Mouse (Mus musculus): ENCODE results near the gene Prss36.
A peak's percentile ranks its signal among the peaks of the same experiment; 100 is the strongest.
"Not testable (repeated sequence)": the region's sequence is repeated elsewhere in the genome, so short reads cannot be mapped to it uniquely, and the experiment has no call there.

Gene Prss36

DNA sequence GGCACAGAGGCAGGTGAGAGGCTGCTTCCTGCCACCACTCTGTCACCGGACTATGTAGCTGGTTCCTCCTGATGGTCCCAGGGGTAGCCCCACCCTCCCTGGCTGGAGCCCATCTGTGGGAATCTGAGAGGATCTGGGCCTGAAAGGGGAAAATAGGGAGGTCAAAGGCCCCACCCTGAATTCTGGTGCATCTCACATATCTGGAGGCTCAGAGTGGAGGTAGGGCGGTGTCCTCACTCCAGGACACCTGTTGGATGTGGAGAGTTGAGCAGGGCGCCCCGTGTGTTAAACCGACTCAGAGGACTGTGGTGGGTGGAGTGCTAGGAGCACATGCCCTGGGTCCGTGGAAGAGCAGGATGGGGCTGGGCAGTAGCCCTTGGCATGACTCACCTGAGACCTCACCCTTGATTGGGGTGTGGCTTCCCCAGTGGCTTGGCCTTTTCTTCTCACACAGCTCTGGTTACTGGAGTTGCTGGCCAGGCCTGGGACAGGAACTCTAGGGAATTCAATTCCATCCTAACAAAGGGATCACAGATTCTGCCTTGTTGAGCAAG, at the start of gene Prss36:
Gene Prss36 (minus strand): TSS at position 256 of the 554 bp plus-strand sequence.
- DNase-seq (ENCODE audit: low spot score in 2 of 2) = no peak

DNA sequence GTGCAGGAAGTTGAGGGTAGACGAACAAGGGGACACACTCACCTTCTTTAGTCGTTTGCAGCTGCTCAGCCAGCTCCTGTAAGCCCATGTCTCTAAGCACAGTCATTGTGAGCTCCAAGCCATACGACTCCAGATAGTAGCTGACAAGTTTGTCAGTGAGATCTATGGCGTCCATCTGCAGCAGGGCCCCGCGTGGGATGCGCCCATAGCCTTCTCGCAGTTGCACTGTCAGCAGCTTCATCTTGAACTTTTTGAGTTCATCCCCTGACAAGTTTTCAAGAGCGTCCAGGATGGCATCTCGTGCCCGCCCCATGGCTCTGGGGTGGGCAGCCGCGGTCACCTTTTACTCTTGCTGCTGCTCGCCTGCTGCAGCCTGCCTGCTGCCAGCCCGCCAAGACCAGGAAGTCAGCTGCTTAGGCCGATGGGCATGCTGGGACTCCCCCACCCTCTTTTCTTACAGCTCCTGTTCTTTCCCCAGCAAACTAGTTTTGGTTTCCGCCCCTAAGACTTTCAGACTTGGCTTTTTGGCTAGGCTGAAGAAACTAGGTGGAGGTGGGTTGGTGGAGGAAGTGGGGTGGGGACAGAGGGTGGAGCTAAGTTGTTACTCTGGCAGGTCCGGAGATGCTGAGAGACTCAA, 46.9 kb upstream of the Prss36 start, which contains the start of gene Pycard:
Gene Pycard (minus strand): TSS at position 527 of the 637 bp plus-strand sequence.
- no peak for DNase-seq (ENCODE audit: low spot score in 2 of 2)

DNA sequence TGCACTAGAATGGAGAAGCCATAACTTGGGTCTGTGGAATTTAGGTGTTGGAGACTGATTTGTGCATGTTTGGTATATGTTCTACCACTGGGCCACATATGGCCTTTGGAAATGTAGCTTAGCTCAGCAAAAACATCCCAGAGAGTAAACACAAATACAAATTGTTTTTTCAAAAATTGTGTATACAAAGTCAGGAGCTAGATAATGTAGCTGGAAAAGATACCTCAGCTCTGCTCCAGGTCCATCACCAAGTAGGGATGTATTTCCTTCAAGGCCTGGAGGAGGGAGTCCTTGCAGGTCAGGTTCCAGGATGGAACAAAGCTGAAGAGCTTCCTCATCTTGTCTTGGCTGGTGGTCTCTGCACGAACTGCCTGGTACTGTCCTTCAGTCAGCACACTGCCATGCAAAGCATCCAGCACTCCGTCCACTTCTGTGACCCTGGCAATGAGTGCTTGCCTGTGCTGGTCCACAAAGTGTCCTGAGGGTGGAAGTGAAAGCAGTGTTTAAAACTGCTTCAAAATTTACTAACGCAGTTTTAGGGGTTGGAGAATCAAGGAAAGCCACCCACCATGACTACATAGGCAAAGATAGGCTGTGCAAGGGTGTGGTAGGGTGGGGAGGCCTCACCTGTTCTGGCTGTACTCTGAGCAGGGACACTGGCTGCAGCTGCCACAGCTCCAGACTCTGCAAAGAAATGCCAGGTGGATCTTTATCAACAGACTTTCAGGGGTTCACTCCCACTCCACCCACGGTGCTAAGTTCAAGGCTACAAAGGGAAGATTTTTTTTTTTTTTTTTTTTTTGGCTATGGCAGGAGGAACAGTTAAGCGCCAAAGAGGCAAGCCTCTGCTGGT, 46.2 kb upstream of the Prss36 start:
- no peak for DNase-seq (ENCODE audit: low spot score in 2 of 2)

DNA sequence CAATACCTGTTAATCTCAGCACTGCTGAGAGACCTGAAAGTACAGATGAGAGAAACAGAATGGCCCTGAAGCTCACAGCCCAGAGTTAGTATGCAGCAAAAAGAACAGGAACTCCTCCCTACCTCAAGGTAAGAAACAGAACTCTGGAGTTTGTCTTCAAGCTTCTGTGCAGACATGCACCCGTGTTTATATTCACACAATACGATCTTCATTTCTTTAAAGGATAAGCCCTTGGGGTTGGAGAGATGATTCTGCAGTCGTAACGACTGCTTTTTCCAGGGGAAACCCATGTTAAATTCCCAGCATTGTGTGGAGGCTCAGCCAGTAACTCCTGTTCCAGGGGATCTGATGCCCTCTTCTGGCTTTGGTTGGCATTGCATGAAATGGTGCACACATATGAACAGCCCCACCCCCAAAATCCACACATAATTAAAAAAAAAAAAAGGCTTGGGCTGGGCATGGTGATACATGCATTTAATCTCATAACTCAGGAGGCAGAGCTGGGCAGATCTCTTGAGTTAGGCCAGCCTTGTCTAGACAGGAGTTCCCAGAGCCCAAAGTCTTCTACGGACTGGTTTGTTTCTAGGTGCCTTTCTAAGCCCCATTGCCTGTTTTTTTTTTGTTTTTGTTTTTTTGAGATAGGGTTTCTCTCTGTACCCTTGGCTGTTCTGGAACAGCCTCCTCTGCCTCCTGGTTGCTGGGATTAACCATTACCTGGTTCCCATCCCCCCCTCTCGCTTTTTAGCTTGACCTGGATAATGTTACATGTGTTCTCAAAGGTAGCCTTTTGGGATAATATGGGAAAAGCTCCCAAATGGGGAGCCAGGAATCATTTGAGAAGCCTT, 45.3 kb upstream of the Prss36 start:
- DNase-seq (ENCODE audit: low spot score in 2 of 2) = peak; percentile 44 to 56

DNA sequence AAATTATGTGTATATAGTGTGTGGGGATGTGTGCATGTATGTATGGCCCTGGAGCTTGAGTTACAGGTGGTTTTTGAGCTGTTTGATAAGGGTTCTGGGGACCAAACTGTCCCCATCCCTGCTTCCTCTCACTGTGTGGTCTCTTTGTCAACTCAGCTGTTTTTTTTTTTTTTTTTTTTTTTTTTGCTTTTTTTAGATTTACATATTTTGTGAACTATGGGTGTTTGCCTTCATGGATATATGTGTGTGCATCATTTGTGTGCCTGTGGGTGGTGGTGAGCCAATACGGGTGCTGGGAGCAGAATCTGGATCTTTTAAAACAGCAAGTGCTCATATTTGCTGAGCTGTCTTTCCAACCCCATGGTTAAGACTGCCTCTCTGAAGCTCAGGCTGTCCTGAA, 42.4 kb upstream of the Prss36 start:
- no peak for DNase-seq (ENCODE audit: low spot score in 2 of 2)

- no peak for DNase-seq (ENCODE audit: low spot score in 2 of 2)
Measured at GRCm38 (mm10) chr7:127980606-127981005, 34.1 kb upstream of the Prss36 start.

- no peak for DNase-seq (ENCODE audit: low spot score in 2 of 2)
Measured at GRCm38 (mm10) chr7:127978856-127979255, 32.3 kb upstream of the Prss36 start.

- no peak for DNase-seq (ENCODE audit: low spot score in 2 of 2)
Measured at GRCm38 (mm10) chr7:127974413-127974930, 27.9 kb upstream of the Prss36 start.

- peak; percentile 56 to 59 for DNase-seq (ENCODE audit: low spot score in 2 of 2)
Measured at GRCm38 (mm10) chr7:127967922-127968828, 21.6 kb upstream of the Prss36 start.

GRCm38 (mm10) chr7:127967004-127967921, 20.7 kb upstream of the Prss36 start, which contains the start of gene Fus:
Fus (plus strand) TSS chr7:127967457.
- peak; percentile 86 to 89 for DNase-seq (ENCODE audit: low spot score in 2 of 2)

DNA sequence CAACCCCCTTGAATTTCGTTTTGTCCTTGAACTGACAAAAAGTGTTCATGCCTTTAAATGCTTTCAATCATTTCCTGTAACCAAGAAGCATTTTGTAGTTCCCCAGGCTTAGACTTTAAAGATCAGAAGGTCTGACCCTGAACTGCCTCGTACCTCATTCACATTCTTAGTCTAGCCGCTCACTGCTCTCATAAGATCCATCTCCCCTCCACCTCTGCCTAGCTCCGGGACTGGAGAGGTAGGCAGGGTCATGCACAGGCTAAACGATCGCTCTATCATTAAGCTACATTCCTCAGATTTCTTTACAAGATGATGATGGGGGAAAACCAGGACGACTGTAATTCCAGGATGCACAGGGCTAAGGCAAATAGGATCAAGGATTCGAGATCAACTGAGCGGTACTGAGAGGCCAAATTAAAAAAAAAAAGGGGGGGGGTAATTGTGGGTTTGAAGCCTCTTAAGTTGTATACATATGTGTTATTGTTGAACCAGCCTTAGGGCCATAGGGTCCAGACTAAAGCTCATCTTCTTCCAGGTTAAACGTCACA, 19.9 kb upstream of the Prss36 start:
- DNase-seq (ENCODE audit: low spot score in 2 of 2) = no peak

DNA sequence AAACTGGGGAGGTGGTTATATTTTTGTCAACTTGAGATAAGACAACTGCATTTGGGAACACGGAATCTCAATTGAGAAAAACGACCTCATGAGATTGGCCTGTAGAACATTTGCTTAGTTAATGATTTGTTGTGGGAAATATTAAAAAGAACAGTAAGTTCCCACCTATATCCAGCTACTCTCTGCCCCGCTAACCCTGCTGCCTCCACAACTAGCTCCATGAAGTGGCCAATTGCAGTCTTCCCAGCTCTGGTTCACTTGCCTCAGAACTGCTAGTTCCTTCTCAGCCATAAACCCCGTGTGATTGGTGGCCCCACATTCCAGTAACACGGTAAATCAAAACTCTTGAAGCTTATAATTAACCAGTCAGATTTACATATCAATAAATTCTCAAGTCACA, 12.8 kb upstream of the Prss36 start:
- DNase-seq (ENCODE audit: low spot score in 2 of 2) = no peak

DNA sequence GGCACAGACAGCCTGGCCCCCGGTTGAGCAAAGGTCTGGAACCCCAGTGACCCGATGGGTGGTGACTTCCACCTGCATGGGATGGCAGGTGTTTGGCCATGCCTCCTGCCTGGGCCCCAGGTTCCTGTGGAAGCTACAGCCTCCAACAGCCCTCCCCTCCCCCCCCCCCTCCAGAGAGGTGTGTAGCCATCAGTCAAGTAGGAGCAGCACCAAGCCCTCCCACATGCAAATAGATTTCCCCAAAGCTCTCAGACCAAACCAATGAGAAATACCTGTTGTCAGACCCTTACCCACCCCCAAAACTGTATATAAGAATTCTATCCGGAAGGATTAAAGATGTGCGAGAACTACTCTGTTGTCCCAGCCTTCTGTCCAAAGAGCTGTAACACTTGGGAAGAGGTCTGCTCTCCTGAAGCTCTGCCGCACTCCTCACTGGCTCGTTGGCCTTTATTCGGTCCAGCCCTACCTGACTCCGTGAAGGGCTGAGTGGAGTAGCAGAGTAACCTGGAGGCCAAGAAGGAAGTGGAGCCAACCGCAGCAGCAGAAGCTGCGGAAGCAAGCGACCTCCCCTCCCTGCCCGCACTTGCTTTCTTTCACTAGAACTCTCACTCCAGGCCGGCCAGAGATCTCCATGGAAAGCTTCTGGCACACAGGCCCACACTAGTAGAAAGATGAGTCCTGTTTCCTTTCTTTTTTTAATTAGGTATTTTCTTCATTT, 6.5 kb upstream of the Prss36 start:
- DNase-seq (ENCODE audit: low spot score in 2 of 2) = no peak

- no peak for DNase-seq (ENCODE audit: low spot score in 2 of 2)
Measured at GRCm38 (mm10) chr7:127944614-127945013, 1.9 kb downstream of the Prss36 start.

- not testable (repeated sequence) for DNase-seq (ENCODE audit: low spot score in 2 of 2)
Measured at GRCm38 (mm10) chr7:127942097-127942496, 4.4 kb downstream of the Prss36 start.

- DNase-seq (ENCODE audit: low spot score in 2 of 2) = no peak
Measured at GRCm38 (mm10) chr7:127936216-127936884, 10.2 kb downstream of the Prss36 start.

DNA sequence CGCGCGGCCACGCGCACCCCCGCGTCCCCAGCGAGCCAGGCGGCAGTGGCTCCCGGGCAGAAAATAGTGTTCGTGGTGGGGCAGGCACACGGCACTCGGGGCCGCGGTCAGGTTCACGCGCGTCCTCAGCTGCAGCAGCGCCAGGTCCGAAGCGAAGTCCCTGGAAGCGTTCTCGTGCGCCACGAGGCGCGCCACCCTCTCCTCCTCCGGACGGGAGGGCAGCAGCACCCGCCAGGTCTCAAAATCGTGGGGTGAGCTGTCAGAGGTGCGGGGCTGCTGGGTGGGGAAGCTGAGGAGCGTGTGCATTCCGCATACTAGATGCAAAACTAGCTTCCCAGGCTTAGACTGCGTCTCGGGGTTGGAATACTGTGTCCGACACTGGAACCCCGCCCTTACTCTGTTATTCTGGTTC, 10.8 kb downstream of the Prss36 start:
- DNase-seq (ENCODE audit: low spot score in 2 of 2) = no peak

Data from right cerebral cortex, postnatal 36 days (tissue).